Mouse (Mus musculus) ZHBTc4 (cell line): ENCODE data around the gene Wdr20.
A peak's percentile ranks its signal among the peaks of the same experiment; 100 is the strongest.

Experiments
- DNase-seq: peaks from one replicate; pipeline ENCODE4 v3.0.0-alpha.2; 2011; ENCODE audit warnings: low read depth, low spot score

Wdr20 gene

DNA sequence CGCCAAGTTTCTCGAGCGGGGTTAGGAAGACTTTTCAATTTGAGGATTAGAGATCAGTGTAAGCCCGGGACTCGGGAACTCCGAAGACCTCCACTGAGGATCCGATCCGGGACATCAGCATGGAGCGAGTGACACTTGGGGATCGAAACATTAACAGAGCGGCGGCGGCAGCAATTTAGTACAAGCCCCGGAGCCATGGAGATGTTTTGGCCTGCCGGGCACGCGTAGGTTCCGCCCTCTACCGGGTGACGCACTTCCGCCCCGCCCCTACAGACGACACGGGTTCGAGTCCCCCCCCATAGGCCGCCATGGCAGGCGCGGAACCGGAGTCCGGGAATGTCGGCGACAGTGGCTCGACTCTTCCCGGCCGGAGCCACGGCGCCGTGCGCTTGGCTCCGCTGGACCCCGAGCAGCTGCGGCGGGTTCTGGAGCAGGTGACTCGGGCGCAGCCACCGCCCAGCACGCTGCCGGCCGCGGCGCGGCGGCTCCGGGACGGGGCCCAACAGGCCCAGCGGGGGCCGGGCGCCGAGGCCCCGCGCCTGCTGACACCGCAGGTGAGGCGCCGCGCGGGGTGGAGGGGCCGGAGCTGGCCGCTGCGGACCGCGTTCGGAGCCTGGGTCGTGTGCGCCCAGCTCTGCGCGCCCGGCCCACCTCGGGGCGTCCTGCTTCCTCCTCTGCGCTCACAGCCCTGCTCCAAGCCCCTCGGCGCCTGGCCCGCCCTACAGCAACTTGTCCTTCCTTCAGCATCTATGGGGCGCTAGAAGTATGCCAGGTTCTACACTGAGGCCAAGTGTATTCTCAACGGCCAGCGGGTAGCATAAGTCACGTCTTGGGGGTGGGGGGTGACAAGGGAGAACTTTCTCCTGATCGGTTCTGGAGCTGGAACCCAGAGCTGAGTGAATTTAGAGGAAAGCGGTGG, 112.5 kb downstream of the Wdr20 start, which contains the start of gene Zfp839:
Gene Zfp839, plus strand, starts transcription at position 244 of the 919 bp plus-strand sequence.
- peak; percentile 90 for DNase-seq

DNA sequence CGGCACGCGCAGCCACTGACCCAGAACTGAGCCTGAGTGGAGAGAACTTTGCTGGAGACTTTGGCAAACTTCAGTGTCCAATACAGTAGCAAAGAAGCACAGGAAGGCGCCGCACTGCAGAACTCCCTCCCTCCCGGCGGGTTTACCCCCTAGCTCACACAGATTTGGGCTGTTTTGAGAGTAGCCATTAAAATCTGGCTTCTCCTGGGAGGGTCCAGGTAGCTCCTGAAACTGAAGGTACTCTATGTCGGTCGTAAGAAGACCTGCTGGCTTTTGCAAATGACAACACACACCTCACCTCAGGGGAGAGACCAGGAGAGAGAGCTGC, 113.1 kb downstream of the Wdr20 start:
- no peak for DNase-seq

DNA sequence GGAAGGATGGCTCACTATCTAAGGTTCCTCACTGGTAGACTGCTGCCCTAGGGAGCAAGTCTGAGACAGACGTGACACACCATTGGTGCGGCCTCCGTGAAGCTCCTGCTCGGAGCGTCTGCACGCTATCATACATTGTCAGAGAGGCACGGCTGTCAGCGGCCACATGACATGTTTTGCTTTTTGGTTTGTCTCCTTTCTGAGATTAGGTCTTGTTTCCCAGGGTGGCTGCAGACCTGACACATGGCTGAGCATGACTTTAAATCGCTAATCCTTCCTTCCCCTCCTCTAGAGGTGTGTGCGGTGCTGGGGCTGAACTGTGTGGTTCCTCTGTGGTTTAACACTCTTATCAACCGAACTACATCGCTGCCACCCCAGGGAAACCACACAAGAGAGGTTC, 113.7 kb downstream of the Wdr20 start:
- DNase-seq = no peak

DNA sequence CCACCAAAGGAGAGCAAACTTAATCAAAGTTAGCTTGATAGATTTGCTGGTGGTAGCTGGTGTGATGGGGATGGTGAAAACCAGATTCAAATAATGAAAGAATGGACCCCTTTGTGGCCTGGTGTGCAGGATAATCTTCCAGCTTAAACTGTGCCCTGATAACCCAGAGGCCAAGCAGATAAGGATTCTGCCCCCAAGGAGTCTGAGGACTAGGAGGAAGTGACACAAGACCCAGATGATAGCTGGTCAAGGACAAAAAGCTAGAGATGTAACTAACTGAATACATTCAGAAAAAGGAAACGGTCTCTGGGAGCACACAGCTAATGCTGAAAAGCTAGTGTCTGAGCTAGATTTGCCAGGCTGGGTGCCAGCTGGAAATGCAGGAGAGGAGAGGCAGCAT, 114.2 kb downstream of the Wdr20 start:
- no peak for DNase-seq
